Mouse (Mus musculus) CH12.LX (cell line): ENCODE measurements at regions not wholly inside any gene's neighbourhood (a gene's known extent, or its start where the extent isn't known, plus 50 kb on each side); places are given as distances from the start of the nearest gene placed in this dataset.

Experiments
- DNase-seq: peaks from one replicate; pipeline ENCODE4 v3.0.0-alpha.2; 2013; ENCODE audit errors: extremely low read depth
- H3K27ac ChIP-seq: 2 replicates; pipeline ENCODE4 v1.5.1; 2012; ENCODE audit warnings: low read depth, mild to moderate bottlenecking, control low read depth, moderate library complexity; ENCODE audit not compliant: insufficient read depth
- H3K27me3 ChIP-seq: replicated peaks from 2 replicates; pipeline ENCODE3; 2012; ENCODE audit warnings: inconsistent platforms
- H3K36me3 ChIP-seq, 2 experiments: replicated peaks in 1 of 2; 2 replicates each; pipeline versions ENCODE3 to v1.6.1; 2012; ENCODE audit warnings: inconsistent platforms in 1 of 2, low read length in 1 of 2, mild to moderate bottlenecking in 1 of 2, mixed read lengths in 1 of 2, moderate library complexity in 1 of 2; ENCODE audit not compliant: control insufficient read depth in 1 of 2, insufficient read depth in 1 of 2
- H3K4me1 ChIP-seq, 2 experiments: 2 replicates each; pipeline ENCODE4 v1.6.1; 2012; ENCODE audit warnings: inconsistent platforms in 1 of 2, moderate library complexity in 1 of 2; ENCODE audit not compliant: insufficient read depth in 2 of 2, control insufficient read depth in 1 of 2
- H3K4me2 ChIP-seq: 2 replicates; pipeline ENCODE4 v1.6.1; 2012; ENCODE audit warnings: low read depth, mild to moderate bottlenecking, control low read depth; ENCODE audit not compliant: poor library complexity, insufficient read depth, severe bottlenecking
- H3K4me3 ChIP-seq, 3 experiments: fragments of 150-350 bp in 1 of 3; sonication (generic) in 1 of 3; replicated peaks in 1 of 3; 2 replicates each; pipeline versions ENCODE3 to v1.5.1; 2011 to 2012; ENCODE audit warnings: low read depth in 2 of 3, low read length in 2 of 3, mild to moderate bottlenecking in 2 of 3, moderate library complexity in 2 of 3, control low read depth in 1 of 3, improper control_type of control experiment in 1 of 3, inconsistent platforms in 1 of 3, mixed read lengths in 1 of 3; ENCODE audit not compliant: poor library complexity in 1 of 3
- H3K79me2 ChIP-seq: replicated peaks from 2 replicates; pipeline ENCODE4 v1.6.1; 2012; ENCODE audit warnings: mild to moderate bottlenecking, moderate library complexity; ENCODE audit not compliant: control insufficient read depth, poor library complexity, insufficient read depth, severe bottlenecking; ENCODE audit errors: extremely low read depth
- H3K9ac ChIP-seq: 2 replicates; pipeline ENCODE4 v1.6.1; 2012; ENCODE audit warnings: low read depth, mild to moderate bottlenecking, control low read depth, moderate library complexity; ENCODE audit not compliant: insufficient read depth
- H3K9me3 ChIP-seq: replicated peaks from 2 replicates; pipeline ENCODE3; 2012; ENCODE audit warnings: low read length, inconsistent platforms, mixed read lengths
- BHLHE40 ChIP-seq: IDR thresholded peaks from 2 replicates; pipeline ENCODE4 v1.6.1; 2011; ENCODE audit warnings: mild to moderate bottlenecking, low read depth, low read length, improper control_type of control experiment
- CHD2 ChIP-seq: IDR thresholded peaks from 2 replicates; pipeline ENCODE4 v1.6.1; 2011; ENCODE audit warnings: low read length, improper control_type of control experiment
- E2F4 ChIP-seq: IDR thresholded peaks from 2 replicates; pipeline ENCODE4 v1.6.1; 2011; ENCODE audit warnings: low read depth, low read length, improper control_type of control experiment; ENCODE audit not compliant: insufficient replicate concordance
- ELF1 ChIP-seq: IDR thresholded peaks from 2 replicates; pipeline ENCODE4 v1.6.1; 2014; ENCODE audit warnings: low read depth, mild to moderate bottlenecking, inconsistent platforms, low read length, improper control_type of control experiment
- EP300 ChIP-seq: IDR thresholded peaks from 2 replicates; pipeline ENCODE4 v1.6.1; 2011; ENCODE audit warnings: low read length, improper control_type of control experiment
- ETS1 ChIP-seq: conservative IDR thresholded peaks from 2 replicates; pipeline ENCODE4 v1.6.1; 2012; ENCODE audit warnings: low read depth, mild to moderate bottlenecking, inconsistent platforms, low read length, improper control_type of control experiment, moderate library complexity
- GABPA ChIP-seq: IDR thresholded peaks from 2 replicates; pipeline ENCODE4 v1.6.1; 2012; ENCODE audit warnings: low read depth, low read length, improper control_type of control experiment, inconsistent platforms; ENCODE audit not compliant: insufficient replicate concordance
- HCFC1 ChIP-seq: IDR thresholded peaks from 2 replicates; pipeline ENCODE4 v1.6.1; 2012; ENCODE audit warnings: low read depth, mild to moderate bottlenecking, inconsistent platforms, low read length, improper control_type of control experiment
- IRF4 ChIP-seq: IDR thresholded peaks from 2 replicates; pipeline ENCODE4 v1.6.1; 2014; ENCODE audit warnings: low read depth, mild to moderate bottlenecking, inconsistent platforms, low read length, improper control_type of control experiment
- JUN ChIP-seq: IDR thresholded peaks from 2 replicates; pipeline ENCODE4 v1.6.1; 2011; ENCODE audit warnings: low read depth, mild to moderate bottlenecking, low read length, improper control_type of control experiment, moderate library complexity; ENCODE audit not compliant: insufficient read depth
- JUND ChIP-seq: conservative IDR thresholded peaks from 2 replicates; pipeline ENCODE4 v1.6.1; 2011; ENCODE audit warnings: low read depth, low read length, improper control_type of control experiment
- MAFK ChIP-seq: IDR thresholded peaks from 2 replicates; pipeline ENCODE4 v1.6.1; 2011; ENCODE audit warnings: low read length, improper control_type of control experiment; ENCODE audit not compliant: insufficient replicate concordance
- MAX ChIP-seq: IDR thresholded peaks from 2 replicates; pipeline ENCODE4 v1.6.1; 2011; ENCODE audit warnings: low read length, improper control_type of control experiment
- MEF2A ChIP-seq: IDR thresholded peaks from 2 replicates; pipeline ENCODE4 v1.6.1; 2014; ENCODE audit warnings: low read depth, mild to moderate bottlenecking, inconsistent platforms, low read length, improper control_type of control experiment, borderline replicate concordance
- POLR2A ChIP-seq: IDR thresholded peaks from 2 replicates; pipeline ENCODE4 v1.6.1; 2011; ENCODE audit warnings: low read depth, mild to moderate bottlenecking, improper control_type of control experiment, low read length
- RAD21 ChIP-seq: IDR thresholded peaks from 2 replicates; pipeline ENCODE4 v1.6.1; 2011; ENCODE audit warnings: low read depth, mild to moderate bottlenecking, low read length, improper control_type of control experiment, moderate library complexity
- SIN3A ChIP-seq: IDR thresholded peaks from 2 replicates; pipeline ENCODE4 v1.6.1; 2012; ENCODE audit warnings: low read length, improper control_type of control experiment, inconsistent platforms
- SMC3 ChIP-seq: IDR thresholded peaks from 2 replicates; pipeline ENCODE4 v1.6.1; 2011; ENCODE audit warnings: low read depth, low read length, improper control_type of control experiment
- TCF12 ChIP-seq: IDR thresholded peaks from 2 replicates; pipeline ENCODE4 v1.6.1; 2014; ENCODE audit warnings: low read depth, mild to moderate bottlenecking, inconsistent platforms, low read length, improper control_type of control experiment
- USF2 ChIP-seq: conservative IDR thresholded peaks from 2 replicates; pipeline ENCODE4 v1.6.1; 2011; ENCODE audit warnings: low read depth, low read length, improper control_type of control experiment
- ZKSCAN1 ChIP-seq: IDR thresholded peaks from 2 replicates; pipeline ENCODE4 v1.6.1; 2012; ENCODE audit warnings: low read depth, inconsistent platforms, low read length, improper control_type of control experiment, borderline replicate concordance
- ZMIZ1 ChIP-seq: IDR thresholded peaks from 2 replicates; pipeline ENCODE4 v1.6.1; 2012; ENCODE audit warnings: low read depth, mild to moderate bottlenecking, inconsistent platforms, low read length, improper control_type of control experiment
- ZNF384 ChIP-seq: IDR thresholded peaks from 2 replicates; pipeline ENCODE4 v1.6.1; 2012; ENCODE audit warnings: low read depth, low read length, improper control_type of control experiment, inconsistent platforms
- dilution Hi-C: fragments of 300-500 bp; cut with MboI; formaldehyde crosslinking; loops from 2 replicates; pipeline ENCODE4 v1.14.3; 2020; ENCODE audit warnings: low sequenced_read_pairs; ENCODE audit not compliant: extremely low pct_unique_long_range_greater_than_20kb, extremely low pct_ligation_motif_present
- in situ Hi-C: fragments of 300-500 bp; cut with MboI; formaldehyde crosslinking; loops from 3 replicates; pipeline ENCODE4 v1.14.3; 2019; ENCODE audit warnings: low sequenced_read_pairs, low pct_ligation_motif_present, low pct_unique_long_range_greater_than_20kb, mixed read lengths

DNA sequence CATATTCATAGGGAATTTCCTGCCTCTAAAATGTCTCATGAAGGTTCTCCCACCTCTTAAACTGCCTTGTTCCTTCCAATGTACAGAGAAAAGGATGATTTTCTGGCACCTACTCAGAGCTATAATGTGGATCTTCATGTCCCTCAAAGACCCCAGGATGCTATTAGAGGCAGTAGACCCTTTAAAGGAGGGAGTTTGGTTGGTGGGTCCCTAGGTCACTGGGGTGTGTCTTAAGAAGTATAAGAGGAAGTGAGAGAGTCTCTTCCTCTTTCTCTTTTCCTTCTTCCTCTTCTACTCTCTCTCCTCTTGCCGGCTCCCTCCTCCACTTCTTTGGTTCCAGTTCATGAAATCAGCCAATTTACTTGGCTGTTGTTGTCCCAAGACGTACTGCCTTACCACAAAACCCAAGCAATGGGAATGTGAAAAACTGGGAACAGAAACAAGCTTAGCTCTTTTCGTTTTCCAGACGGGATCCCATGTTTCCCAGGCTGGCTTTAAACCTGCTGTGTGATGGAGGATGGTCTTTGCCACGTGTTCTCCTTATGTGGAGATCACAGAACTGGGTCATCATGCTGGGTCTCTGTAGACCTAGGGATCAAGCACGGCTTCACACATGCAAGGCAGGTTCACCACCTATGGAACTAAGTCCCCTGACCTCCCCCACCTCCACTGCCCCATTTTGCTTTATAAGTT lies 74.9 kb downstream of the Kctd12 start (continued):
- TF ChIP-seq MAFK (peak; percentile 8; the same call in 1 of the 2 replicates), ELF1 (peak; percentile 51; the same call in 1 of the 2 replicates), POLR2A (peak; percentile 25), MEF2A (peak; percentile 65; the same call in 1 of the 2 replicates), HCFC1 (no peak), ZMIZ1 (no peak), EP300 (peak; percentile 98), GABPA (no peak), IRF4 (peak; percentile 98), TCF12 (peak; percentile 70), MAX (peak; percentile 87; the same call in 1 of the 2 replicates)

DNA sequence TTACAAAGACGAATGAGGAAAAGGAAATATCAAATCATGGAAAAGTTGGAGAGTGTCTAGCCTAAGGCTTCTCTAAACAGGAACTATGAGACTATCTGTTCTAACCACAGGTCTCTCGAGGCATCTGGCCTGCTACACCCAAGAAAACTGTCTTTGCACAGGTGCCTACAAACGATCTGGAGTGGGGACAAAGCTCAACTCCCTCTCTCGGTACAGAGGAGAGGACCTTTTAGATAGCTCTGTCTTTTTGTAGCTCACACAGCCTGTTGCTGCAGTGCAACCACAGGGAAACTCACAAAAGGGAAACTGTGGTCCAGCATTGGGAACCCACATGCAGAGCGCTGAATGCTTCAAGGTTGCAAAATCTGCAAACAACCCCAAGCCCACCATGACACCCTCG lies 75.6 kb downstream of the Kctd12 start:
- Histone ChIP-seq H3K36me3 (no peaks in the 10 kb centered on the region), H3K4me3 (no peak overlapping the region), H3K4me1 (peaks cover 22 to 42% of the 10 kb centered on the region in 2 experiments), H3K79me2 (no peaks in the 10 kb centered on the region), H3K27ac (peak overlapping the region; percentile 90), H3K27me3 (no peaks in the 10 kb centered on the region), H3K9me3 (no peaks in the 10 kb centered on the region), H3K9ac (peak overlapping the region; percentile 12), H3K4me2 (peak overlapping the region; percentile 75)
- in situ Hi-C loops (loop anchor here (5.0 kb wide), 1 partner anchor 75 kb away; the partner anchor contains the start of gene Kctd12), dilution Hi-C loops (no loop called here)
- TF ChIP-seq SIN3A (peak; percentile 42; the same call in 1 of the 2 replicates), JUN (peak; percentile 79), MEF2A (peak; percentile 78), IRF4 (peak; percentile 71; the same call in 1 of the 2 replicates), RAD21 (peak; percentile 28), SMC3 (peak; percentile 39; the same call in 1 of the 2 replicates), ETS1 (peak; percentile 44), EP300 (peak; percentile 96), JUND (peak; percentile 80), MAFK (peak; percentile 62; the same call in 1 of the 2 replicates), TCF12 (no peak; the same call in none of the 2 replicates), CHD2 (peak; percentile 74), BHLHE40 (peak; percentile 50), E2F4 (no peak), ZKSCAN1 (no peak), ZNF384 (no peak), MAX (peak; percentile 45), USF2 (0 out of 2 replicates have a peak, but pooled peaks have one; percentile 12)
- DNase-seq: peak; percentile 87
